Mouse (Mus musculus): ENCODE measurements around the gene Palm3. TPM values are rescaled to one million over a fixed set of nuclear protein-coding genes. Genes with fewer than 3 reads are reported as not detected.

Palm3 gene
- total RNA-seq, 2 experiments from 2014 or later: 1.1 to 6.0 TPM

DNA sequence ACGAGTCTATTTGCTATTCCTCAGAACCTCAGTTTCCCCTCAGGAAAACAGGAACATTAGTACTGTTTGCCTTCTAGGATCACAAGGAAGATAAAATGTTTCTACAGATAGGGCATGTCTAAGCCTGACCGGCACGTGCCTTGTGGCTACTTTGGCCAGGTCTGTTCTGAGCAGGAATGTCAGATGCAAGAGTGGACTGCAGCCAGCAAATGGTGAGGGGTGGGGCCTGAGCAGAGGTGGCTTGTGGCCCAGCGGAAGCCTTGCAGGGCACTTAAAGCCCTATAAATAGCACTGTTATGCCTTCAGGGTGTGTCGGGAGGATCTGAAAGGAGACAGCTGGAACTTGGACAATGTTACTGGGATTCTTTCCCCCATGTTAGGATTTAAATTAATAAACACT lies 1.8 kb downstream of the Palm3 start:
- no peak for DNase-seq (ENCODE audit: low spot score in 2 of 2)

DNA sequence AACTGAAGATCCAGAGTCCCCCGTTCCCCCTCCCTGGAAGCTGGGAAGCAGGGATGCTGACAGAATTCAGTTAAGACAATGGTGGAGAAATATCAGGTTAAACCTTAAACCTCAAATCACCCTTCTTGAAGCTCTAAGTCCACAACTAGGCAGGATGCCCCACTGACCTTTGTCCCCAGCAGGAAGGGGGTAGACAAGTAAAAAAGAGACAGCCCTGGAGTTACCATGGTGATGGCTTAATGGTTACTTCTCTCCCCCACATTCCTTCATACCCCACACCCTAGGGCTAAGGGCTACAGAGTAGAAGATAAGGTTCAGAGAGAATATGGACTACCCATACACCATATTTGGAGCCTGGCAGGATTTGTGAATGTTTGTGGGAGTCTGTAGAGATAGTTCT lies 2.4 kb downstream of the Palm3 start:
- no peak for DNase-seq (ENCODE audit: low spot score in 2 of 2)

DNA sequence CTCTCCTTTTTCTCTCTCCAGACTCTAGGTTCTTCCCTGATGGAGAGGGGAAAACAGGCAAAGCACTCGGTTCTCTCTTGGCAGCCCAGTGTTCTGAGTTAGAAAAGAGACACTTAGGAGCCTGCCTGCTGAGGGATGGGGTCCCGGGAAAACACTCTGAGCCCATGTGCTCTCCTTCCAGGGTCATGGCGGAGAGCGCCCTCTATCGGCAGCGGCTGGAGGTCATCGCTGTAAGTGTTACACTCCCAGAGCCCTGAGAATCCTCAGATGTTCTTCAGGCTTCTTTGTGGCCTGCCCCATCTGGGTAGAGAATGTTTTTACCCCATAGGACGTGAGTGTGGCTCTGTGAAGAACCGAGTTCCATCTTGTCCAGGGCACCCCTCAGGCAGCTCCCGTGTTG lies 2.9 kb downstream of the Palm3 start:
- DNase-seq (ENCODE audit: low spot score in 2 of 2): no peak

DNA sequence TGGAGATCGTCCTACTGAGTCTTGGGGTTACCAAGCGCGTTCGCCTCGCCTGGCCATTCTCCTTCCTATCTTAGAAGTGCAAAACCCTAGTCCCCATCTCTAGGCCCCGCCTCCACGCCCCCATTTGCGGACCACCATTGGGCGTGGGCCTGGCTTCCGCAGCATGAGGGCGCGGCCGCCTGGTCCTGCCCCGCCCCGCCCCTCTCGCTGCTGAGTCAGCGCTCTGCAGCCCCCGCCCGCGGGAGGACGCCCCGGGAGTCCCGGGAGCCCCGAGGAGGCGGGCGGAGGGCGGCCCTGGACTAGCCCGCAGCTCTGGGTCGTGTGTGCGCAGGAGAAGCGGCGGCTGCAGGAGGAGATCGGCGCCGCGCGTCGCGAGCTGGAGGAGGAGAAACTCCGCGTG lies 4.6 kb downstream of the Palm3 start:
- no peak for DNase-seq (ENCODE audit: low spot score in 2 of 2)

DNA sequence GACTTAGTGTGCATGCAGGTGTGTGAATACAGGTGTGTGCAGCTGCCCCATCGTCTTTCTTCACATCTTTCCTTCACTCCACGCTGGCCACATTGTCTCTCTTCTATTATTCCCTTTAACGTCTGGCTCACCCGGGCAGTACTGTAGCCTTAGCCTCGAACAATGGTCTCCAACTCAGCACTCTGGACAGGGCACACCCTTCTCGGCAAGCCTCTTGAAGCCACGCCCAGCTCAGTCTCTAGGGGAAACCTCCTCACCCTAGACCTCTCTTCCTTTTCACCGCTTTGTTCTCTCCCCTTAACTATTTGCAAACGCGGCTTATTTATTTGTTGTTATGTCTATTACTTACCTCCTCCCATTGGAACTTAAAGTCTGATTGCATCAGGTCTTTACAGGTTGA lies 6.2 kb downstream of the Palm3 start:
- no peak for DNase-seq (ENCODE audit: low spot score in 2 of 2)

DNA sequence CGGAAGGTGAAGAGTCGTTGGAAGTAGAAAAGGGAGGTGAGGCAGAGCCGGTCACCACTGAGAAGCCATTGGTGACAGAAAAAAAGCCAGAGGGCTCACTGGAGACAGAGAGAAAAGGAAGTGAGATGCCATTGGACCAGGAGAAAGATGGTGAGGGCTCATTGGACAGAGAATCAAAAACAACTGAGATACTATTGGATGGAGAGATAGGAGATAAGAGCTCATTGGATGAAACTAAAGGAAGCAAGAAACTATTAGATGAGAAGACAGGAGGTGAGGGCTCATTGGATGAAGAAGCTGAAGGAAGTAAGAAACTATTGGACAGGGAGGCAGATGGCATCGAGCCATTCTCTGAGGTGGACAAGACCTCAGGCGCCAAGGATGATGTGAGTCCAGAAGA lies 8.0 kb downstream of the Palm3 start:
- DNase-seq (ENCODE audit: low spot score in 2 of 2): no peak

DNA sequence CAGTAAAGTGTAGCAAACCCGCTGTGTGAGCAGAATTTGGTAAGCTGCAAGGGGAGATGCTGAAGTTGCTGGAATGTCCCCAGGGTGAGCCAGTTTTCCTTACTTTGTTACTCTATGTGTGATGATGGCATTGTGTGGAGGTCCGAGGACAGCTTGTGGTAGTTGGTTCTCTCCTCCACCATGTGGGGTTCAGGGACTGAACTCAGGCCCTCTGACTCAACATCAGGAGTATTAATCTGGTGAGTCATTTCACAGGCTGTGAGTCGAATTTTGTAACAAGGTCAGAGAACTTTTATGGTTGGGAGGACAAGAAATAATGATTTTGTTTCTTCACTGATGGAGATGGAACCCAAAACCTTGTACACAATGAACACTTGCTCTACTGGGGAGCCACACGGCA lies 11.5 kb downstream of the Palm3 start:
- DNase-seq (ENCODE audit: low spot score in 2 of 2): no peak

DNA sequence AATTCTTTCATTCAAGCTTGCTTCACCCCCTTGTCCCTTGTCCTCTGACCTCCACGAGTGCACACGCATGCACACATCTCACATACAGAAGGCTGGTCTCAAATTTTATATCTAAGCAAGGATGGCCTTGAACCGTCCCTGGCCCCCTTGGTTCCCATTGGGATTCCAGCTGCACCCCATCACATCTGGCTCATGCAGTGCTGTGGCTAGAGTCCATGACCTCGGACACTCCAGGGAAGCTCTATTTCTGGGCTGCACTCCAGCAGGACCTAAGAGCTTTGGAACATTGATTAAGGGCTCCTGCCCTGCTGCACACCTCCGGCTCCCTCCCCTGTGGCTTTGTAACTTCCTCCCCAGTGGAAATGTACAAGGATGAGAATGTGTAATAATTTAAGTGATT lies 16.7 kb downstream of the Palm3 start:
- DNase-seq (ENCODE audit: low spot score in 2 of 2): no peak

DNA sequence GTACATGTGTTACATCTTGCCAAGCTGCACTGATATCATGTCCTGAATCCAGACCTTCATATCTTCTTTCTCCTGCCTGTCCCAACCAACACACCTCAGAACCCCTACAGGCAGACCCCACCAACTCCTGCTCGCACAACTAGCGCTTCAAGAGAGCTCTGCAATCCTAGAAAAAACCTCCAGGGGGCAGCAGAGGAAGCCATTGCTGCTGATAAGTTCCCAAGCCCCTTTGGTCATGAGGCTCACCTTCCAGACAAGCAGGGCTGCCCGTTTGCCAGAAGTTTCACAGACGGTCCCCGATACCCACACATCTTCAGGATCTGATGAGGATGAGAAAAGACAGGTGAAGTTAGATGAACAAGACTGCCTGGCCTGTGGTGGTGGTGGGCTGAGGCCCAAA lies 17.8 kb downstream of the Palm3 start:
- peak in 1 of 2 experiments; percentile 57 for DNase-seq (ENCODE audit: low spot score in 2 of 2)

DNA sequence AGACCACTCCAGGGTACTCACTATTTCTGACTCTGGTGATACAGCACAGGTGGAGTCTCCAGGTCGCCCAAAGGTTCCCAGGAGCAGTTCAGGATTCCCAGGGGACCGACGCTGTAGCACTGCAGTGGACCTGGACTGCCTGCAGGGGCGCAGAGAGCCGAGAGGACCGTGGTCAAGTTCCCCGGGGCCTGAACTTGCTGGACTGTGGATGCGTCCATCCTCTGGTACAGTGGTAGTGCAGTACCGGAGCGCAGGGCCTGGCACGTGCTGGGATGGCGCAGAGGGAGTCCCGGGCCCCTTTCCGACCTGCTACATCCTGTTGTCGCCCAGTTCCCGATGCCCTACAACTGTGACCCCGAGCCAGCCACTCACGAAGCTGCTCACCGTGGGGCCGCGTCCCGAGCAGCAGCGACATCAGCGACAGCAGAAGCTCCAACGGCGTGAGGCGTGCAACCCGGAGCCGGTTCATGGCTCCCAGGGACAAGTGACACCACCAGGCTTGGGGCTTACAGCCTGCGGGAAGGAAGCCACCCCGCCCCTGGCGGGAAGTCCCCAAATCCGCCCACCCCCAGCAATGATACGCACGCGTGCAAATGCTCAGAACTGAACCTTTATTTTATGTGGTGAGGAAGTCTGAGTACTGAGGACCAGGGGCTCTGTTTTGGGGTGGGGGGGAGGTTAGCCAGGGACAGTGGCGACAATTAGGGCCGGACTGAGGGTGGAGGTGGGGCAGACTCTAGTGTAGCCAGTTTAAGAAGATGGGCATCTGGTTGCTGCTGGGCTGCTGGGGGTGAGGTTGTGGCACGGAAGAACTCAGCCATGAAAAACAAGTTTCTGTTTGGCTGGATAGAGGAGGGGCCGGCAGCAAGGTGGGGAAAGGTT lies 21.0 kb downstream of the Palm3 start, which contains the start of gene Il27ra:
Gene Il27ra, minus strand, starts transcription at position 524 of the 882 bp plus-strand sequence.
- DNase-seq (ENCODE audit: low spot score in 2 of 2): peak in 1 of 2 experiments; percentile 45

DNA sequence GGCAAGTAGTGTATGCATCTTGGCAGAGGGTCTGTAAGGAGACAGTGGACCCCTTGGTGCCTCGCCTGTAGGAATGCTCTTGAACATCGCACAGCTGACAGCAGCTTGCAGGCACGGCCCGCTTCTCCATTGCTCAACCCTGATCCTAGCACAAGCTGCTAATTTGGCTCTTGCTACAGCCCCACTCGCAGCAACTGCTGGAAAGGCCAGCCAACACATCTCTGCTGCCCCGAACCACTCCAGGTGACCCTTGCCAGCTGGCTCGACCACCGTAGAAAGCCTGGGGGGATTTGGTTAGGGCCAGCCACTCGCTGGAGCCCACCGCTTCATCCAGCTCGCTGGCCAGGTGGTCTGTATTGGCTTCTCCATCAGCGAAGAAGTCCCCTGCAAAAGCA lies 21.7 kb downstream of the Palm3 start:
- no peak for DNase-seq (ENCODE audit: low spot score in 2 of 2)

DNA sequence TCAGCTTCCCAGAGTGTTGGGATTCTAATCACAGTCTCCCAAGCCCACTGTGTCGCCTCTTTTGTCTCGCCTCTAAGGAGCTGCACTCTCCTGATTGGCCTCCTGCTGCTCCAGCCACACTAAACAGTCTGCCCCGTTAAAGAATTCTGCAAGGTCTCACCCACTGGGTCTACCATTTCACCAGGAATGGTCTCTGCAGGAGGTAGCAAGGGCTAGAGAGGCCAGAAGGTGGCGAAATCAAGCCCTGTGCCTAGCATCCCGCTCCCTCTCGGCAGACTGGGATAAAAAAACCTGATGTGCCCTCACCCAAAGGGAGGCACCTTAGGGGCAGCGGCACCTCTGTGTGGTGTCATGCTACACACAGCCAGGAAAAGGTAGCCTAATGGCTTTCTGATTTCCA lies 22.8 kb downstream of the Palm3 start:
- no peak for DNase-seq (ENCODE audit: low spot score in 2 of 2)

DNA sequence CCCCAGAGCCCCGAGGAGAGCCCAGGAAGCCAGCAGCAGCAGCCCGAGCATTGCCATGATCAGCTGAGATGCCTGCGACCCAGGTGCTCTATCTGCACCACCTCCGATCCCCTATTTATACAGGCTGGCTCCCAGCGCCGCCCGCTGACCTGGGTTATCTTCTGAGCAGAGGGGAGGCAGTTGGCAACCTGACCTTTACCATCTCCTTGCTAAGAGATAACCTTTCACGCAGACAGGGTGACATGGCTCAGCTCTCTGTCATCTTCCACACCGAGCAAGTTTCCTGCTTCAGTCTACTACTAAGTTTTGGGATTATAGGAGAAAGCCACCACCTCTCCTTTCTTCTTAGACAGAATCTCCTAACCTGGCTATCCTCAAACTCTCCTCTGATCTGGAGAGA lies 23.6 kb downstream of the Palm3 start, which contains the start of gene Rln3:
Gene Rln3, minus strand, starts transcription at position 101 of the 400 bp plus-strand sequence.
- no peak for DNase-seq (ENCODE audit: low spot score in 2 of 2)

DNA sequence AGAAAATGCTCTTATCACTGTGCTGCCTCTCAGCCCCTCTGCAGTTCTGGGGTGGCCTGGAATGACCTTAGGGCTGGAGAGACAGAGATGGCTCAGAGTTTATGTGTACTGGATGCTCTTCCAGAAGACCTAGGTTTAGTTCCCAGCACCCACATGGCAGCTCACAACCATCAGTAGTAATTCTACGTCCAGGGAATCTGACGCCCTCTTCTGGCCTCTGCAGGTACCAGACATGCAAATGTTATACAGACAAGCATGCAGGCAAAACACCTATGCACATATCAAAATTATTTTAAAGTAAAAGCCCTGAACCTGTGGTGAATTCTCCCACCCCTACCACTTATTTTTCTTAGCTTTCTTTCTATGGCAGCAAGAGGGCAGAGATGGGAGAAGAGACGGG lies 25.2 kb downstream of the Palm3 start:
- no peak for DNase-seq (ENCODE audit: low spot score in 2 of 2)

DNA sequence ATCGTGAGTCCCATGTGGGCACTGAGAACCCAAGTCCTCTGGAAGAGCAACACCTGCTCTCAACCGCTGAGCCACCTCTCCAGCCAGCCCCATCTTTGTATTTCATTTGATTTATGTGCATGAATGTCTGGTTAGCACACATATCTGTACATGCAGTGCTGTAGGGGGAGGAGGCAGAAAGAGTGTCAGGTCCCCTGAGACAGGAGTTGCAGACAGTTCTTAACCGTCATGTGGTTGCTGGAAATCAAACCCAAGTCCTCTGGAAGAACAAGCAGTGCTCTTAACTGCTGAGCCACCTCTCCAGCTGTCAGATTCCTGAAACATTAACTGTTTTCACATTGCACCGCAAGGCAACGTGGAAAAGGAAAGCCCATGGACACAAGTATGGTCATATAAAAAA lies 26.9 kb downstream of the Palm3 start:
- DNase-seq (ENCODE audit: low spot score in 2 of 2): no peak

DNA sequence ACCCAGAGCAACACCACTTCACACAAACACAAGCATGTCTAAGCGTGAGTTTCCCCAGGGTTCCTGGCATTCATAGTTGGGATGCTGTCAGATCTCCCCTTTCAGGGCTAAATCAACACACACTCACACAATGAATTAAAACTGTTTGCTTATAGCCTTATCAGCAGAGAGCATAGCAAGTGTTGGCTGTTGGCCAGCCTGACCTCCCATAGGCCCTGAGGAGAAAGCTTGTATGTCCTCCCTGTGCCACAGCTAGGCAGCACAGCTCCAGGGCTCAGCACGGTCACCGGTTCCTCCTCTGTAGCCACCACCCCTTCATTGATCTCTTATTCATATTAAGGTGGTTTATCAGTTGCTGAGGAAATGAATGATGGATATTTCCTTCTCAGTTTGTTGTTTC lies 31.5 kb downstream of the Palm3 start:
- DNase-seq (ENCODE audit: low spot score in 2 of 2): no peak

DNA sequence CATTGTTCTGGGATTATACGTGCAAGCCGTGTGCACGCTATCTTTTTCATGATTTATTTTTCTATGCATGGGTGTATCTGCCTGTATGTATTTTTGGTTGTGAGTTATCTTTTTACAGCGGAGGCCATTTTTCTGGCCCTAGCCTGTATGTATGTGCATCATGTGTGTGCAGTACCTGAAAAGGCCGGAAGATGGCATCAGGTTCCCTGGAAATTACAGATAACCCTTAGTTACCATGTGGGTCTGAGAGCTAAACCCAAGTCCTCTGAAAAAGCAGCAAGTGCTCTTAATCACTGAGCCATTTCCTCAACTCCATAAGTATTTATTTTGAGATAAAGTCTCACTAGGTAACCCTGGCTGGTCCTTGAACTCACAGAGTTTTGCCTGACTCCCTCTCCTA lies 32.0 kb downstream of the Palm3 start:
- no peak for DNase-seq (ENCODE audit: low spot score in 2 of 2)

DNA sequence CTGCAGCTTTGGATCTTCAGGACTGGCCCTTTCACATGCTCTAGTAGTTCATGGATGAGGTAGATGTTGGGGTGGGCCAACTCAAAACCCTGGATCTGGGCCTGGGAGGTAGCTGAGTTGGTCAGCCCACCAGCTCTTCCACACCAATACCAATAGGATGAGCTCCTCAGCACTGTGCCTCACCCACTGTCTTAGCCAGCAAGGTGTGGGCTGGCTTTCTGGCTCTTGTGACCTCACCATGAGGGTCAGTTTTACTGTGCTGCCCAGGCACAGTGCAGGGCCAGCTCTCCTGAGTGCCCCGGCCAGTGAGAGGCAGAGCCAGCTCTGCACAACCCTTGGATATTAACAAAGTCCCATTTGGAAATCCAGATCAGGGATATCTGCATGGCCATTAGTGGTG lies 36.6 kb downstream of the Palm3 start:
- no peak for DNase-seq (ENCODE audit: low spot score in 2 of 2)

DNA sequence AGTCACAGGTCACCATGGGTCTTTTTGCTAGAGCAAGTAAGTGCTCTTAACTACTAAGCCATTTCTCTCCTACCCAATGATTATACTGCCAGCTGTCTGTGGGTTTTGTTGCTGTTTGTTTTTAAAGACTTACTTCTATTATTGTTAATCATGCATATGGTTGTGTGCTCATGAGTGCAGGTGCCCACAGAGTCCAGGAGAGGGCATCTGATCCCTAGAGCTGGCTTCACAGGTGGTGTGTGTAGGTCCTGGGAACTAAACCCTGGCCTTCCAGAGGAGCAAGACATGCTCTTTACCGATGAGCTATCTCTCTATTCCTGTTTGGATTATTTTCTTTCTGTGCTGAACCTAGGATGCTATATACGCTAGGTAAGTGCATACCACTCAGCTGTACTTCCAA lies 38.0 kb downstream of the Palm3 start:
- DNase-seq (ENCODE audit: low spot score in 2 of 2): no peak

DNA sequence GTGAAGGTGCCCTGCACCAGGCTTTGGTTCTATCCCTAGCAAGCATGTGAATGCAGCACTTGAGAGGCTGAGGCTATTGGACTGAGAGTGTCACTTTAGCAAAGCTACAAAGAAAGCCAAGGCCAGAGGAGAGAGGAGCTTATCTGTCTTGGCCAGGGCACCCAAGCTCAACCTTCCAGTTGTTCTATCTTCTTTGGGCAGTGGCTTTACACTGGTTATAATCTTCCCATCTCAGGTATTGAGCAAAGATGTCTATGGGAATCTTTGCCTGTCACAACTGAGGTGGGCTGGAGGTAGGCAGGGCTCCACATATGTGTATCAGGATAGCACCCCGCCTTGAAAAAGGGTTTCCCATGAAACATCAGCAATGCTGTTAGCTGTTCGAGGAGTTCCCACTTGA lies 39.0 kb downstream of the Palm3 start:
- no peak for DNase-seq (ENCODE audit: low spot score in 2 of 2)

DNA sequence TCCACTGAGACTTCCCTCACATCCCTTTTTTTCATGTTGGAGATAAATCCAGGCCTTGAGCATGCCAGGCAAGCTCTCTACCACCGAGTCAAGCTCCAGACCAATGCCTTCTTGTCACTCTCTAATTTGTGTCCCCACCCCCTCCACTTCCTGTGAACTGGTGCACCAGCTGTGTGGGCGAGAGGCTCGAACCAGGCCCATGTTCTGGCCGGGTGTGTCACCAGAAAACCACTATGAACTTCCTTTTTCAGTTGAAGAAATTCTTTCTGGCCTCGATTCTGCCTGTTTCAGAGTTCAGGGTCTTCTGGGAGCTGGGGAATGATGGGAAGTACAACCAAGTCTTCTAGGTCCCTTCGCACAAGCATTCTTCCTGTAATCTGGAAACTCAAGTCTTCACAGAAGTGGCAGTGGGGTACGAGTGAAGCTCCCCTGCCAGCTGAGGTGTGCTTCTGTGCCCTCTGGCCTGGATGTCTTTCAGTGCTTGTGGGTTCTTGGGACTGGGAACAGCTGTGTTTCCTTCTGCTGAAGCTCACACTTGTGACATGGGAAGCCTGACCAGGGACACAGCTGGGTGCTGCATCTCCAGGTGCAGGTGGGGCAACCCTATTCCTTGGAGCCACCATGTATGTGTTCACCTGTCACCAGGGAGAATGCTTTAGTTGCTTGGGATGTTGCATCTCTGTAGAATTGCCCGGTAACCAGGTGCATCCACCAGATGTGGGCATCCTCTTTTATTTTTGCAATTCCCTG lies 42.8 kb downstream of the Palm3 start:
- no peak for DNase-seq (ENCODE audit: low spot score in 2 of 2)

DNA sequence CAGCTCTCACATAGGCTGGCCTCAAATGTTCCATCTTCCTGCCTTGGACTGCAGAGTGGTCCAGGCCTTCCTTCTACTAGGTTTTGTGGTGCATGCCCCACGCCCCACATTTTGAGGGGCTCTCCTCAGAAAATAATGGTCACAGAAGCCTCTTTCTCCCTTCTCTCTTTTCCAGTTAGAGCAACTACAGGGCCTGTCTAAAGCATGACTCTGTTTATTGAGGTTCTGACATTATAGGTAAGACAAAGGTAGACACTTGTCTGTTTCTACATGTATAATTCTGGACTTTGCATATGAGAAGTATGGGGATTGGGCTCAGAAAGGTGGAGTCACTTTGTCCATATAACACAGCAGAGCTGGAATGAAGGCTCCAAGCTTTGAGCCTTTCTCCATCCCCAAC lies 43.8 kb downstream of the Palm3 start, which contains the start of gene Gm10643:
Gene Gm10643, minus strand, starts transcription at position 101 of the 400 bp plus-strand sequence.
- DNase-seq (ENCODE audit: low spot score in 2 of 2): no peak
